Mouse (Mus musculus): ENCODE results near the gene Tpbgl. TPM values are rescaled to one million over a fixed set of nuclear protein-coding genes. Genes with fewer than 3 reads are reported as not detected.
A peak's percentile ranks its signal among the peaks of the same experiment; 100 is the strongest.

Gene Tpbgl
- polyA plus RNA-seq, 1 experiment from 2014 or later, result 0.32 TPM

GRCm38 (mm10) chr7:99649585-99649984, 22.7 kb upstream of the Tpbgl start:
- no peak overlapping the region for H3K27ac ChIP-seq (ENCODE audit: low read depth, low read length)
- H3K36me3 ChIP-seq (ENCODE audit: control insufficient read depth, insufficient read depth, low read length), result no peaks in the 10 kb centered on the region
- H3K9me3 ChIP-seq (replicated peaks; ENCODE audit: control insufficient read depth, low read length), result no peaks in the 10 kb centered on the region
- H3K27me3 ChIP-seq (replicated peaks; ENCODE audit: control insufficient read depth, insufficient read depth, low read length), result no peaks in the 10 kb centered on the region
- H3K4me1 ChIP-seq (ENCODE audit: control insufficient read depth, insufficient read depth, low read length), result no peaks in the 10 kb centered on the region
- no peak overlapping the region for H3K4me2 ChIP-seq (ENCODE audit: low read length)
- ATAC-seq (no peak), DNase-seq (ENCODE audit: low spot score) (no peak)
- H3K9ac ChIP-seq (ENCODE audit: low read length), result no peak overlapping the region
- WGBS, result 38% methylated on average over 4 of the region's 4 CpGs
- H3K4me3 ChIP-seq (ENCODE audit: low read depth, low read length), result no peak overlapping the region

GRCm38 (mm10) chr7:99648623-99649022, 21.7 kb upstream of the Tpbgl start:
- Histone ChIP-seq H3K4me2 (ENCODE audit: low read length) (no peak overlapping the region), H3K27me3 (replicated peaks; ENCODE audit: control insufficient read depth, insufficient read depth, low read length) (no peaks in the 10 kb centered on the region), H3K4me1 (ENCODE audit: control insufficient read depth, insufficient read depth, low read length) (no peaks in the 10 kb centered on the region), H3K27ac (ENCODE audit: low read depth, low read length) (no peak overlapping the region), H3K36me3 (ENCODE audit: control insufficient read depth, insufficient read depth, low read length) (no peaks in the 10 kb centered on the region), H3K4me3 (ENCODE audit: low read depth, low read length) (no peak overlapping the region), H3K9me3 (replicated peaks; ENCODE audit: control insufficient read depth, low read length) (no peaks in the 10 kb centered on the region), H3K9ac (ENCODE audit: low read length) (no peak overlapping the region)
- DNase-seq (ENCODE audit: low spot score) (no peak), ATAC-seq (no peak)
- 6% methylated on average over 6 of the region's 6 CpGs for WGBS

DNA sequence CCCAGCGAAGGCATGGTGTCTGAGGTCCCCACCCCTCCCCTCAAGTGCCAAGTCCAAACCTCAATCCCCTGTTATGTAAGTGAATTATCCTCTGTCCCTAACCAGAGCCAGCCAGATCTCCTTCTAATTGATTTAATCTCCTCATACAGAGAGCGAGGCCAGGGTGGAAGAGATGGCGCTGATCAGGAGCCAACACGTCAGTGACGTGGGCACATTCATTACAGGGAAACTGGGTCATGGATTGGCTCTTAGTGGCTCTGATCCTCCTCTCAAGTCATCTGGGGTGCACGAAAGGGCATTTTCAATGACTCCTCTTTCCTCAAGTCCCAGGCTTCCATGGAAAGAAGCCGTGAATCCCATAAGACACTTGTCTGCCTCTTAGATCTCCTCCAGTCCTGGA, 17.8 kb upstream of the Tpbgl start:
- H3K4me1 ChIP-seq (ENCODE audit: control insufficient read depth, insufficient read depth, low read length), result no peaks in the 10 kb centered on the region
- no peak for ATAC-seq
- H3K4me3 ChIP-seq (ENCODE audit: low read depth, low read length), result no peak overlapping the region
- H3K9ac ChIP-seq (ENCODE audit: low read length), result no peak overlapping the region
- no peak for DNase-seq (ENCODE audit: low spot score)
- no peaks in the 10 kb centered on the region for H3K27me3 ChIP-seq (replicated peaks; ENCODE audit: control insufficient read depth, insufficient read depth, low read length)
- H3K27ac ChIP-seq (ENCODE audit: low read depth, low read length), result no peak overlapping the region
- H3K4me2 ChIP-seq (ENCODE audit: low read length), result no peak overlapping the region
- H3K36me3 ChIP-seq (ENCODE audit: control insufficient read depth, insufficient read depth, low read length), result no peaks in the 10 kb centered on the region
- no peaks in the 10 kb centered on the region for H3K9me3 ChIP-seq (replicated peaks; ENCODE audit: control insufficient read depth, low read length)
- WGBS, result 77% methylated on average over 7 of the region's 7 CpGs

DNA sequence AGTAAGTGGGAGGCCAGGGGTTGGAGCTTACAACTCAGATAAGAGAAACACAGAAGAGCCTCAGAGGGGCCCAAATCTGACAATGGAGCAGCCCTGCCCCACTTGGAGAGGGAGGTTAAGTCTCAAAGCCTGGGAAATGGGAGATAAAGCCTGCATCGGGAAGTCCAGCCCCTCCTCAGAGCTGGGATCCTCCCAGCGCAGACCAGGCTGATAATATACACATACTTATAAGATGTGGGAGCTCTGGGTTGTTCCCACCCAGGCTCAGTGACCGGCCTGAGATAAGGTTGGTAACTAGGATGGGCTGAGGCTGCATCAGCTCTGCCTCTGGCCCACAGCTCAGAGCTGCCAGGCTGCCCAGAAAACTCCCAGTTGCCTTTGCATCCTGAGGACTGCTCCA, 15.2 kb upstream of the Tpbgl start:
- Histone ChIP-seq H3K4me1 (ENCODE audit: control insufficient read depth, insufficient read depth, low read length) (no peaks in the 10 kb centered on the region), H3K36me3 (ENCODE audit: control insufficient read depth, insufficient read depth, low read length) (no peaks in the 10 kb centered on the region), H3K4me2 (ENCODE audit: low read length) (no peak overlapping the region), H3K9me3 (replicated peaks; ENCODE audit: control insufficient read depth, low read length) (no peaks in the 10 kb centered on the region), H3K27ac (ENCODE audit: low read depth, low read length) (no peak overlapping the region), H3K4me3 (ENCODE audit: low read depth, low read length) (no peak overlapping the region), H3K9ac (ENCODE audit: low read length) (no peak overlapping the region), H3K27me3 (replicated peaks; ENCODE audit: control insufficient read depth, insufficient read depth, low read length) (no peaks in the 10 kb centered on the region)
- WGBS, result 31% methylated on average over 3 of the region's 3 CpGs
- DNase-seq (ENCODE audit: low spot score) (no peak), ATAC-seq (no peak)

DNA sequence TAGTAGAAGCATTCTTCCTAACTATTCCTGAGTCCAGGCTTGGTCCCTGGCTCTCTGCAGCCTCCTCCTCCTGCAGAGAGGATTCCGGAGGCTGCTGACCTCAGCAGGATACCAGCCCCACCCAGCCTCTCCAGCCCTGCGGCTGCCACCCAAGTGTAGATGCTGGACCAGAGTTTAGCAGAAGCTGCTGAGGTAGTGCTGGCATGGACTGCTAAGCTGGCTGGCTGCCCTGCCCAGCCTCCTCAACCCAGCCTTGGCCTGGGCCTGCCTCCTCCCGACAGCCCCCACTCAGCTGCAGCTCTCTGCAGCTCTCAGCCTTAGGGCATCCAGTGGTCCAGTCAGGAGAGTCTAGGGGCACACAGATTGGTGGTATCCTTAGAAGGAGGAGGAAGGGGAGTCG, 14.3 kb upstream of the Tpbgl start:
- no peak for DNase-seq (ENCODE audit: low spot score)
- no peak overlapping the region for H3K4me2 ChIP-seq (ENCODE audit: low read length)
- no peaks in the 10 kb centered on the region for H3K4me1 ChIP-seq (ENCODE audit: control insufficient read depth, insufficient read depth, low read length)
- no peak overlapping the region for H3K4me3 ChIP-seq (ENCODE audit: low read depth, low read length)
- no peak overlapping the region for H3K9ac ChIP-seq (ENCODE audit: low read length)
- H3K36me3 ChIP-seq (ENCODE audit: control insufficient read depth, insufficient read depth, low read length), result no peaks in the 10 kb centered on the region
- H3K27me3 ChIP-seq (replicated peaks; ENCODE audit: control insufficient read depth, insufficient read depth, low read length), result no peaks in the 10 kb centered on the region
- H3K9me3 ChIP-seq (replicated peaks; ENCODE audit: control insufficient read depth, low read length), result no peaks in the 10 kb centered on the region
- ATAC-seq, result no peak
- WGBS, result 50% methylated on average over 4 of the region's 4 CpGs
- H3K27ac ChIP-seq (ENCODE audit: low read depth, low read length), result no peak overlapping the region

DNA sequence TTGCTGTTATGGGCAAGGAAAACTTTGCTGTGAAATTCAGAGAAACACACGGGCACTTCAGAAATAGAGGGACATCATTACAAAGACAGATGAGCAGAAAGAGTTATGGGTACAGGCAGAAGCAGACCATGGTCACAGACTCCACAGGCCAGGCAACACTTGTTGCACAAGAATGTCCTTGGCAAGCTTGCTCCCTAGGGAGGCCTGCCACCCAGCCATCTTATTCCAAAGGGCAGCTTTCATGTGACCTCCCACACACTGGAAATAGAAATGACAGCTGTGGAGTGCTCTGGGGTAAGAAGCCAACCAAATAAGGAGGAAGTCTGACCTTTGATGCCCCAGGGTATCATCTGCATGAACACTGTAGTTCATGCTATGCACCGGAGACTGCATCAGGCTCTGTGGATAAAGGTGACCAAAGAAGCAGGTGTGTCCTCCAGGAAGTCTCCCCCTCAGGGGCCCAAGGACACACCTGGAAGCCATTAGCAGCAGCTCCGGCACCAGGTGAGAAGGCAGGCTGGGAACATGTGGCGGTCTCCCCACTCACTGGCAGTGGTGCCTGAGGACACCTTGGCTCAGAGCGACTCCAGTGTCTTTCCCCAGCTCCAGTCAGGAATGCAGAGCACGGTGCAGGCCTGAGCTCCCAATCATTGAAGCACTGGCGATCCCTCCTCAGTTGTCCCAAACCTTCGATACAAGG, 7.2 kb upstream of the Tpbgl start:
- DNase-seq (ENCODE audit: low spot score) (no peak), ATAC-seq (no peak)
- no peaks in the 10 kb centered on the region for H3K36me3 ChIP-seq (ENCODE audit: control insufficient read depth, insufficient read depth, low read length)
- H3K4me2 ChIP-seq (ENCODE audit: low read length), result no peak overlapping the region
- no peak overlapping the region for H3K27ac ChIP-seq (ENCODE audit: low read depth, low read length)
- no peak overlapping the region for H3K4me3 ChIP-seq (ENCODE audit: low read depth, low read length)
- H3K9me3 ChIP-seq (replicated peaks; ENCODE audit: control insufficient read depth, low read length), result no peaks in the 10 kb centered on the region
- 81% methylated on average over 8 of the region's 8 CpGs for WGBS
- no peak overlapping the region for H3K9ac ChIP-seq (ENCODE audit: low read length)
- H3K4me1 ChIP-seq (ENCODE audit: control insufficient read depth, insufficient read depth, low read length), result no peaks in the 10 kb centered on the region
- peaks cover 8% of the 10 kb centered on the region; the same call in 1 of the 2 replicates for H3K27me3 ChIP-seq (replicated peaks; ENCODE audit: control insufficient read depth, insufficient read depth, low read length)

GRCm38 (mm10) chr7:99632286-99632685, 5.4 kb upstream of the Tpbgl start:
- Histone ChIP-seq H3K27ac (ENCODE audit: low read depth, low read length) (no peak overlapping the region), H3K4me3 (ENCODE audit: low read depth, low read length) (no peak overlapping the region), H3K4me2 (ENCODE audit: low read length) (no peak overlapping the region), H3K9me3 (replicated peaks; ENCODE audit: control insufficient read depth, low read length) (no peaks in the 10 kb centered on the region), H3K9ac (ENCODE audit: low read length) (no peak overlapping the region), H3K36me3 (ENCODE audit: control insufficient read depth, insufficient read depth, low read length) (no peaks in the 10 kb centered on the region), H3K27me3 (replicated peaks; ENCODE audit: control insufficient read depth, insufficient read depth, low read length) (peaks cover 21% of the 10 kb centered on the region), H3K4me1 (ENCODE audit: control insufficient read depth, insufficient read depth, low read length) (no peaks in the 10 kb centered on the region)
- DNase-seq (ENCODE audit: low spot score) (no peak), ATAC-seq (no peak)
- WGBS, result 12% methylated on average over 6 of the region's 6 CpGs

DNA sequence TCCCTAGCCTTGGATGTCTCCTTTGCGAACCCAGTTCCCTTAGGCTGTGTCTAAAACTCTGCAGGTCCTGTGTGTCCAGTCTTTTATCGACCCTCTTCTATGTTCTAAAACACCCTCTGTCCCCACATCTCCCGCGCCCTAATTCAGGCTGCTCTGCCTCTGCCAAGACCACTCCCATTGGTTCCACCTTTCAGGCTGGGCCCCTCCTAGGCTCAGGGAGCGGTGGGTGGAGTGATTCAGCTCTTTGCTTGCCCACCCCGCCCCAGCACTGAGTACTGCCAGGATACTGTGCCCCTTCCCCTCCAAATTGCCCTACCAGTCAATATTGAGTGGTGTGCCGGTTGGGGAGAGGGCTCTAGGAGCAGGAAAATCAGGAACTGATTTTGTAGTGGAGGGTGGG, 463 bp upstream of the Tpbgl start:
- Histone ChIP-seq H3K27me3 (replicated peaks; ENCODE audit: control insufficient read depth, insufficient read depth, low read length) (peaks cover 49% of the 10 kb centered on the region), H3K9me3 (replicated peaks; ENCODE audit: control insufficient read depth, low read length) (no peaks in the 10 kb centered on the region), H3K36me3 (ENCODE audit: control insufficient read depth, insufficient read depth, low read length) (no peaks in the 10 kb centered on the region), H3K4me2 (ENCODE audit: low read length) (no peak overlapping the region), H3K9ac (ENCODE audit: low read length) (no peak overlapping the region), H3K4me1 (ENCODE audit: control insufficient read depth, insufficient read depth, low read length) (peaks cover 7% of the 10 kb centered on the region; the same call in 1 of the 2 replicates), H3K4me3 (ENCODE audit: low read depth, low read length) (no peak overlapping the region), H3K27ac (ENCODE audit: low read depth, low read length) (no peak overlapping the region)
- DNase-seq (ENCODE audit: low spot score) (no peak), ATAC-seq (no peak)
- 4% methylated on average over 7 of the region's 7 CpGs for WGBS

DNA sequence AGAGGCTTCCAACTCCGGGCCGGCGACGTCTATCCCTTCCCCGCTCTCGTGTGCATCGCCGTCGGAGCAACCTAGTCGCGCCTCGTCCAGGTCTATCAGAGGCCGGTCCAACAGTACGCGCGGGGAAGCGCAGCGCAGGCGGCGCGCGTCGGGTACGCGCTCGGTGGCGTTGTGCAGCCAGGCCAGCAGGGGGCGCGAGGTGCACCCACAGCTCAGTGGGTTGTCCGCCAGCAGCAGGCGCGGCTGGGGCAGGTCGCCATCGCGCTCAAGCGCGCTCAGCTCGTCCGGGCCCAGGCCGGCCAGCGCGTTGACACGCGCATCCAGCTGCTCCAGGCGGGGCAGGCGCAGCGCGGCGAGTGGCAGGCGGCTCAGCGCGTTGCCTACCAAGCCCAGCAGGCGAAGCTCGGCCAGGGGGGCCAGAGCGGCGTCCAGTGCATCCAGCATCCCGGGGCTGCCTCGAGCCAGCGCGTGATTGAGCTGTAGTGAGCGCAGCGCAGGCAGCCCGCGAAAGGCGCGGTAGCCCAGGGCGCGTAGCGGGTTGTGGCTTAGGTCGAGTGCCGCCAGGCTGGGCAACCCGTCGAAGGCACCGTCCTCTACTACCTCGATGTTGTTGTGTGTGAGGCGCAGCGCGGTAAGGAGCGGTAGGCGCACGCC, 1.1 kb downstream of the Tpbgl start:
- H3K4me2 ChIP-seq (ENCODE audit: low read length), result peak overlapping the region; percentile 86
- H3K4me1 ChIP-seq (ENCODE audit: control insufficient read depth, insufficient read depth, low read length), result peaks cover 7% of the 10 kb centered on the region; the same call in 1 of the 2 replicates
- ATAC-seq (peak; percentile 92), DNase-seq (ENCODE audit: low spot score) (peak; percentile 87)
- no peaks in the 10 kb centered on the region for H3K36me3 ChIP-seq (ENCODE audit: control insufficient read depth, insufficient read depth, low read length)
- WGBS, result under 1% methylated on average over 63 of the region's 81 CpGs
- peaks cover 47% of the 10 kb centered on the region for H3K27me3 ChIP-seq (replicated peaks; ENCODE audit: control insufficient read depth, insufficient read depth, low read length)
- peak overlapping the region; percentile 59 for H3K9ac ChIP-seq (ENCODE audit: low read length)
- no peaks in the 10 kb centered on the region for H3K9me3 ChIP-seq (replicated peaks; ENCODE audit: control insufficient read depth, low read length)
- peak overlapping the region; percentile 43 for H3K4me3 ChIP-seq (ENCODE audit: low read depth, low read length)
- H3K27ac ChIP-seq (ENCODE audit: low read depth, low read length), result no peak overlapping the region
